Mouse (Mus musculus) spleen, adult 2 months (tissue): ENCODE results near the gene Btbd35f29. TPM values are rescaled to one million over a fixed set of nuclear protein-coding genes. Genes with fewer than 3 reads are reported as not detected.
"Not testable (repeated sequence)": the region's sequence is repeated elsewhere in the genome, so short reads cannot be mapped to it uniquely, and the experiment has no call there.

ENCODE experiments used
- DNase-seq, 2 experiments: peaks; one replicate each; pipeline versions ENCODE4 v3.0.0 to v3.0.0-alpha.2; 2012 to 2021; ENCODE audit warnings: low spot score in 2 of 2, low read depth in 1 of 2
- H3K27ac ChIP-seq: fragments of 200-500 bp; 2 replicates; pipeline ENCODE4 v1.5.1; 2012; ENCODE audit warnings: low read length, inconsistent platforms; ENCODE audit not compliant: insufficient read depth
- H3K27me3 ChIP-seq: fragments of 200-500 bp; 2 replicates; pipeline ENCODE4 v1.6.1; 2012; ENCODE audit warnings: mild to moderate bottlenecking, moderate library complexity, low read length, inconsistent platforms; ENCODE audit not compliant: control insufficient read depth, insufficient read depth
- H3K36me3 ChIP-seq: fragments of 200-500 bp; 2 replicates; pipeline ENCODE4 v1.6.1; 2012; ENCODE audit warnings: mild to moderate bottlenecking, low read length, inconsistent platforms; ENCODE audit not compliant: control insufficient read depth, insufficient read depth
- H3K4me1 ChIP-seq: fragments of 200-500 bp; 2 replicates; pipeline ENCODE4 v1.6.1; 2011; ENCODE audit warnings: inconsistent platforms; ENCODE audit not compliant: control insufficient read depth, insufficient read depth, insufficient read length
- H3K4me3 ChIP-seq: fragments of 200-500 bp; 2 replicates; pipeline ENCODE4 v1.5.1; 2011; ENCODE audit warnings: mild to moderate bottlenecking, inconsistent platforms; ENCODE audit not compliant: insufficient read depth, insufficient read length; ENCODE audit errors: extremely low read depth
- WGBS: fragments of 180-500 bp; shearing (Covaris S2); methylation state at CpG from one replicate; pipeline ENCODE4 v1.1.7; 2018; 5-methylcytosine and 5-hydroxymethylcytosine counted together
- polyA plus RNA-seq: library from polyadenylated mRNA; depleted of rRNA; stranded (reverse); fragments of >200 nt; gene quantifications from 2 replicates; pipeline ENCODE4 v1.2.3, GENCODE M21; 2012; rRNA removed

Btbd35f29 gene
- polyA plus RNA-seq = not detected in 2 replicates

DNA sequence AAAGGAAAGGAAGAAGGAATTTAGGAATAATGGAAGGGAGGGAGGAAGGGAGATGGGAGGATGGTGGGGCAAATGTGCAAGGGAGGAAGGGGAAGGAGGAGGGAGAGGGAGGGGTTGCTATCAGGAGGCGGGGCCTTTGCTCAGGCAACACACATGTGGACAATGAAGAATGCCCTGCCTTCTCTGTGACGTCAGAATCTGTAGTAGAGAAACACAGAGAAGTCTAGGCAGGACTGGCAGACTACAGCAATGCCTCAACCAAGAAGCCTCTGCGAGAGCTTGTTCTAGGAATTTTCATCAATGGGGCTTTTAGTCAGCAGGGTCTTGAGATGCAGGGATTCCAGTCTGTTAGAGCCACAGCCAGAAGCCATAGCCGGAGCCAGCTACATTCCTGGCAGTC lies at the start of gene Btbd35f29:
Gene Btbd35f29, plus strand, starts transcription at position 301 of the 400 bp plus-strand sequence.
- WGBS = no CpG with 5 or more reads among the region's 4 CpGs
- not testable (repeated sequence) for H3K4me1 ChIP-seq, H3K4me3 ChIP-seq, H3K27ac ChIP-seq, H3K36me3 ChIP-seq, H3K27me3 ChIP-seq, DNase-seq

DNA sequence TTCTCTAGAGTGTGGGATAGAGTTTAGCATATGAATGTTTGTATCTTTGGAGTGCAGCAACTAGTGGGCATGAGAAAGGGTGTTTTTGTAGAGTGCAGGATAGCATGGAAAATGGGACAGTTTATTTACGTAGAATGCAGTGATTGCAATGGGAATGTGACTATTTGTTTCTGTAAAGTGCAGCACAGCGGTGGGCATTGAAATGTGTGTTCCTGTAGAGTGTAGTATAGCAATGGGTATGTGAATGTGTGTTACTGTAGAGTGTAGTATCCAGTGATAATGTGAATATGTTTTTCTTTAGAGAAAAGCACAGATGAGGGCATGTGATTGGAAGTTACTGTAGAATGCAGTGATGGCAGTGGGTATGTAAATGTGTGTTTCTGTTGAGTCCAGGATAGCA lies 23.9 kb downstream of the Btbd35f29 start:
- DNase-seq, H3K27ac ChIP-seq, H3K27me3 ChIP-seq, H3K4me3 ChIP-seq, H3K36me3 ChIP-seq, H3K4me1 ChIP-seq: not testable (repeated sequence)
- 77% methylated on average over 2 of the region's 2 CpGs for WGBS

DNA sequence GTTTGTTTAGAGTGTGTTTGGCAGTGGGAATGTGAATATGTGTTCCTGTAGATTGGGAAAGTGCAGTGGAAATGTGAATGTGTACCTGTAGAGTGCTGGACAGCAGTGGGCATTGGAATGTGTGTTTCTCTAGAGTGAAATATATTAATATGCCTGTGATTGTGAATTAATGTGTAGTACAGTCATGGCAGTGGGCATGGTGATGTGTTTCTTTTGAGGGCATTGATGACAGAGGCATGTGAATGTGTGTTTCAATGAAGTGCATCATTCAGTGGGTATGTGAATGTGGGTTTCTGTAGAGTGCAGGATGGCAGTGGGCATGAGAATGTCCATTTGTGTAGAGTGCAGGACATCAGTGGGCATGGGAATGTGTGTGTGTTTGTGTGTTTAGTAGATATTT lies 27.7 kb downstream of the Btbd35f29 start:
- H3K36me3 ChIP-seq, H3K27me3 ChIP-seq, H3K4me1 ChIP-seq, H3K27ac ChIP-seq, H3K4me3 ChIP-seq, DNase-seq: not testable (repeated sequence)

- H3K36me3 ChIP-seq, H3K4me3 ChIP-seq, H3K4me1 ChIP-seq, H3K27ac ChIP-seq, H3K27me3 ChIP-seq, DNase-seq: not testable (repeated sequence)
- 76% methylated on average over 1 of the region's 1 CpGs for WGBS
Measured at GRCm38 (mm10) chrX:31145835-31146234, 28.4 kb downstream of the Btbd35f29 start.

DNA sequence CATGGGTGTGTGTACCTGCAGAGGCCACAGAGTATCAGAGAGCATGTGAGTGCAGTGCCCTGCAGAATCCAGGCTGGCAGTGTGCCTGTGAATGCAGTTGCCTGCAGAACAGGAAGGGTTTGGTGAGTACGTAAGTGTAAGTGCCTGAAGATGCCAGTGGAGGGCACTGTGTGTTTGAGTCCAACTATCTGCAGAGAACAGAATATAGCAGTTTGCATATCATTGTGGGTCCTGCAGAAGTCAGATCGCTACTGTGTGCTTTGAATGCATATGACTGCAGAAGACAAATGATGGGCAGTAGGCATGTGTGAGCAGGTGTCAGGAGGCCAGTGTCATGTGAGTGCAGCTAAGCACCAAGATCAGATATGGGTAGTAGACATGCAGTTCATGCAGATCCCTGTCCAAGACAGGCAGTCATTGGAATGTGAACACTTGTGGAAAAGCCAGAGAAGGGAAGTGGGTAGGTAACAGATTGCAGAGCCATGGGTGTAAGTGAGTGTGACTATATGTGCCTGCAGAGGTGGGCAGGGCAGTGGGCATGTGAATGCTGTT lies 41.1 kb downstream of the Btbd35f29 start:
- not testable (repeated sequence) for H3K27me3 ChIP-seq, H3K4me3 ChIP-seq, H3K4me1 ChIP-seq, H3K36me3 ChIP-seq, H3K27ac ChIP-seq, DNase-seq
- 84% methylated on average over 2 of the region's 2 CpGs for WGBS

DNA sequence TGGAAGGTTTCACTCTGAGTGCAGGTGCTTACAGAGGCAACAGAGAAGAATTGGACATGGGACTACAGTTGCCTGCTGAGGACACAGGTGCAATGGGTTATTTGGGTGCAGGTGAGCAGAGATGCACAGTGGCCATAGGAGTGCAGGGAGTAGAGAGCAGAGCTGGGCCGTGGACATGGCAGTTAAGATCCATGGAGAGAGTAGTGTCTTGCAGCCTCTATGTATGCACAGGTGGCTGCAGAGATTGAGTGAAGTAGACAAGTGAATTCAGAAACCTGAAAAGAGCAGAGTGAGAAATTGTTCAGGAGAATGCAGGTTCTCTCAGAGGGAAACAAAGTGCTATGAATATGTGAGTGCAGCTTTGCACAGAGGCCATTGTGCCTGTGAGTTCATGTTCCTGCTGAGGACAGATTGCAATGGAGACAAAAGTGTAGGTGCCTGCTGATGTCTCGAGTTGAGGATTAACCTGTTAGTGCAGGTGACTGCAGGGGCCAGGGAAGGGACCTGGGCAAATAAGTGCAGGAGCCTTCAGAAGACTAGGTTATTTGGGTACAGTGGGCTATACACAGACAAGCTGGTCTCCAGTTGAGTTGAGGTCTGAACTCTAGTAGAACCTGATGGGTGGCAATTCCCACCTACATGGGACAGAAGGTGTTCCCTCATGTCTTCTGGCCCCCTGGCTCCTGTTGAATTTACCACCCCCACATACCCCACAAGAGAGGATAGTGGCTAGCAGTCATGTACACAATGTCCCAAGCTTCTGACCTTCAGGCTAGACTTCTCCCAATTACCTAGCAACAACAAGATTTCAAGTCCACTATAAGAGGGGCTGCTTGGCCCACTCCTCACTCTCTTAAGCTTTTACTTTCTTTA lies 42.2 kb downstream of the Btbd35f29 start:
- H3K36me3 ChIP-seq, H3K4me1 ChIP-seq, H3K4me3 ChIP-seq, DNase-seq, H3K27me3 ChIP-seq, H3K27ac ChIP-seq: not testable (repeated sequence)
- 66% methylated on average over 2 of the region's 2 CpGs for WGBS

GRCm38 (mm10) chrX:31160554-31160953 lies 43.1 kb downstream of the Btbd35f29 start:
- DNase-seq, H3K27me3 ChIP-seq, H3K36me3 ChIP-seq, H3K27ac ChIP-seq, H3K4me3 ChIP-seq, H3K4me1 ChIP-seq: not testable (repeated sequence)
- WGBS = 82% methylated on average over 4 of the region's 4 CpGs

DNA sequence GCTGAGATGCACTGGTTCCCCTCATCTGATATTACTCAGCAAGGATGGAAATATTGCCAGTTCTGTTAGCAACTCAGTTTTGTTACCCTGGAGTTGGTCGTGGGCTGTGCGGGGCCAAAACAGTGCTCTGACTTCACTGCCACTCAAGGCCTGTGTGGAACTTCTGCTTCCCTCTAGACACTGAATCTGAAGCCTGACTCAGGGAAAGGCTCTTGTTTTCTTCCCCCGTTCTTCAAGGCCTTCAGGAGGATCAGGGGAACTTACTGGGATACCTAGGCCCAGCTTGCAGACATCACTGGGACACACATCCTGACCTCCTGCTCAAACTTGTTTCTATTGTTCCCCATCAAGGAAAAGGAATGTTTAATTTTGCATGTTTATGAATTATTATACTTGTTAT lies 45.2 kb downstream of the Btbd35f29 start:
- not testable (repeated sequence) for H3K27ac ChIP-seq, H3K4me3 ChIP-seq, DNase-seq, H3K27me3 ChIP-seq, H3K36me3 ChIP-seq, H3K4me1 ChIP-seq
- WGBS = 79% methylated on average over 3 of the region's 3 CpGs

DNA sequence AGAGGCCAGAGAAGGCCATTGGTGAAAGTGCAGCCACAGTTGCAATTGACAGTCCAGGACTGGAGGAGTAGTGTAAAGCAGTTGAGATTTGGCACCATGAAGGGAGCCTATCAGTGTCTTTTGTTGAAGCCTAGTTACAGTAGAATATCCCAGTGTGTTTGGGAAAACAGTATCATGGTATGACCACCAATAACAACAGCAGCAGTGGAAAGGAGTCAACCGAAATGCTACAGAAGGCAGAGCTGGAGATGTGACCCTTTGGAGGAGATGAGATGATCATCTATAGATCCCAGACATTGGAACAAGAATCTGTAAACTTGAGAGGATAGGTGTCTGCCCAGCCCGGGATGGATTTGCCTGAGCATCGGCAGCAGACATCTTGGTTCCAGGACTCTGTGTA lies 47.7 kb downstream of the Btbd35f29 start:
- not testable (repeated sequence) for H3K27me3 ChIP-seq, H3K4me1 ChIP-seq, H3K4me3 ChIP-seq, H3K27ac ChIP-seq, H3K36me3 ChIP-seq, DNase-seq
- WGBS = 88% methylated on average over 3 of the region's 3 CpGs
